Mouse (Mus musculus) layer of hippocampus, adult 9-10 months (tissue): Measurements from ENCODE around the gene 0610010K14Rik.

ENCODE experiments used
- DNase-seq: peaks from one replicate; pipeline ENCODE4 v3.0.0; 2022; ENCODE audit warnings: low spot score

The 0610010K14Rik gene

GRCm38 (mm10) chr11:70237457-70238167 lies at the start of gene 0610010K14Rik:
Gene 0610010K14Rik (minus strand): TSS chr11:70237914.
- DNase-seq = peak; percentile 80

DNA sequence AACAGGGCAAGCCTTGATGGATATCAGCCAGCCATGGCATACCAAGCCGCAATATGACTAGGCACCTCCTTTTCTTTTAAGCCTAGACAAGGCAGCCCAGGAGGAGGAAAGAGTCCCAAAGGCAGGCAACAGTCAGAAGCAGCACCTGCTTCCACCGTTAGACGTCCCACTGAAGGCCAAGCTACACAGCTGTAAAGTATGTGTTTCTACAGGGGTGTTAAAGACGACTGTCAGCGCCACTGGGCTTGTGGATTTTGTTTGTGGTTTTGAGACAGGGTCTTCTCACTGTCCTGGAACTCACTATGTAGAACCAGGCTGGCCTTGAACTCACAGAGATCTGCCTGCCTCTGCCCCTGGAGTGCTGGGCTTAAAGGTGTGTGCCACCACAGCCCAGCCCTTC lies 48.0 kb upstream of the 0610010K14Rik start:
- no peak for DNase-seq

DNA sequence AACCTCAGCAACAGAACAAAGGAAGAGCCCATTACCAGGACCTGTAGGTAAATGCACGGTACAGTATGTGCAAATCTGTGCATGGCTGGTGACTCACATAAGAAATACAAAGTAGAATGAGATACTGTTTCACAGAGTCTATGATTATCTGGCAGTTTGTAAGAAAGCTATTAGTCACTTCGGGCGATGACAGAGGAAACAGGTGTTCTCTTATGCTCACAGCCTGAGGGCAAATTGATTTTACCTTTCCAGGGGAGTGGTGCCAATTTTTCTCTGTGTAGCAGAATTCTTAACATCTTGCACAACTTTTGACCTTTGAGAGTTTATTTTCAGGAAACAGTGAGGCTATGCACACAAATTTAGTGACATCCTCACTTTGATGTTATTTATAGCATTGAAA lies 47.0 kb upstream of the 0610010K14Rik start:
- DNase-seq = no peak

DNA sequence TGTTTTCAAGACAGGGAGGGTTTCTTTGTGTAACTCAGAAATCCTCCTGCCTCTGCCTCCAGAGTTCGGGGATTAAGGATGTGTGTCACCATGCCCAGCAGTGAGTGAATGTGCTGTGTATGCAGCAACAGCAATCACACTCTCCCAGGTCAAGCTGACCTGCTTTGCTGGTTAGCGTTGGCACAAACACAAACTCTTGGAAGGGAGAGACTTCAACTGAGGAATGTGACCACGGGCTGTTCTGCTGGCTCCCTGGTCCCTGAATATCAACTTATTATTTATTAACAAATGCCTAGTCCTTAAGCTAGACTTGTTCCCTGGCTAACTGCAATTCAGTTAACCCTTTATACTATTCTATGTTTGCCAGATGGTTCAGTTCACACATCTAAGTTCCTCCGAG lies 46.0 kb upstream of the 0610010K14Rik start:
- no peak for DNase-seq

- DNase-seq = no peak
These were observed 42.7 kb upstream of the 0610010K14Rik start for GRCm38 (mm10) chr11:70280441-70280840.

GRCm38 (mm10) chr11:70278961-70279360 lies 41.2 kb upstream of the 0610010K14Rik start:
- DNase-seq = no peak

DNA sequence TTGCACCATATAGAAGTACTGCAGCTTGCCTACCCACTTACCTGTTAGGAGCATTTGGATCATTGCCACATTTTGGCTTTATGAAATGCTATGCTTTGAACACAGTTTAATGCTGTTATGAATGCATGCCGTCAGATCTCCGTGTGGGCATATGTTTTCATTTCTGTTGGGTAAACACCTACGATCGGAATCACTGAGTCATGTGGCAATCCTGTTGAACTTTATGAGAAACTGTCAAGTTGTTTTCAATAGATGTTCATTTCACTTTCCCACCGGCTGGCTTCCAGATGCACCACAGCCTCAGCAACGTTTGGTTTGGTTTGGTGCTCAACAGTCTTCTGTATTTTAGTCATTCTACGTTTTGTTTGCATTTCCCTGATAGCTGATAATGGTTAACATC lies 33.9 kb upstream of the 0610010K14Rik start:
- no peak for DNase-seq

DNA sequence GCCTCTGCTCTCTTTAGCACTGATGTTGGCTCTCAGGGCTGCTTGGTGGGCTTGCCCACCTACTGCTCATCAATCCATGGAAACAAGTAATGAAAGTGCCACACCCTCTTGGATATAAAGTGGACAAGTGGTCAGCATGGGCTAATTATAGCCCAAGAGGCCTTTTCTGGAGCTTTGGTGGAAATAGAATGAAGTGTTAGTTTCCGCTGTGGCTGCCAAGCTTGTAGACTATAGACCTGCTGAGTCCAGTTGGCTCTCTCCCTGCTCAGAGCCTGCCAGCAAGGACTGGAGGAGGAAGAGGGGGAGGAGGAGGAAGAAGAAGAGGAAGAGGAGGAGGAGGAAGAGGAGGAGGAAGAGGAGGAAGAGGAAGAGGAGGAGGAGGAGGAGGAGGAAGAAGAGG lies 28.7 kb upstream of the 0610010K14Rik start:
- DNase-seq = no peak

- DNase-seq = no peak
These were observed 28.1 kb upstream of the 0610010K14Rik start for GRCm38 (mm10) chr11:70265819-70266218.

DNA sequence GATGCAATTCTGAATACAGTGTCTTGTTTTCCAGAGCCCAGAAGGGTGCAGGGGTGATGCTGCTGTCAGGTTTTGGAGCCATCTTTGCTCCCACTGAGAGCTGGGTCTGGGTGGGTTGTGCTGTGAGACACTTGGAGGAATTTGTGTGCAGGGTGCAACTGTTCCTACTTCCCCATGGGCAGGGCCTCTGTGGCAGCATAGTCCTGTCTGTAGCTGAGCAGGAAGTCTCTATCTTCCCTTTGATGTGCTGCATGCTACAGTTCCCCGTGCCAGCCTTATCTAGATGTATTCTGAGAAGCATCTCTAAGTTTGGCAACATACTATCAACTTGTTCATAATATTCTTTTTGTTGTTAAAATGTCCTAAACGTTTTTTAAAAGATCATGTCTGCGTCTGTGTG lies 27.5 kb upstream of the 0610010K14Rik start:
- no peak for DNase-seq

- no peak for DNase-seq
These were observed 21.3 kb upstream of the 0610010K14Rik start for GRCm38 (mm10) chr11:70259035-70259434.

DNA sequence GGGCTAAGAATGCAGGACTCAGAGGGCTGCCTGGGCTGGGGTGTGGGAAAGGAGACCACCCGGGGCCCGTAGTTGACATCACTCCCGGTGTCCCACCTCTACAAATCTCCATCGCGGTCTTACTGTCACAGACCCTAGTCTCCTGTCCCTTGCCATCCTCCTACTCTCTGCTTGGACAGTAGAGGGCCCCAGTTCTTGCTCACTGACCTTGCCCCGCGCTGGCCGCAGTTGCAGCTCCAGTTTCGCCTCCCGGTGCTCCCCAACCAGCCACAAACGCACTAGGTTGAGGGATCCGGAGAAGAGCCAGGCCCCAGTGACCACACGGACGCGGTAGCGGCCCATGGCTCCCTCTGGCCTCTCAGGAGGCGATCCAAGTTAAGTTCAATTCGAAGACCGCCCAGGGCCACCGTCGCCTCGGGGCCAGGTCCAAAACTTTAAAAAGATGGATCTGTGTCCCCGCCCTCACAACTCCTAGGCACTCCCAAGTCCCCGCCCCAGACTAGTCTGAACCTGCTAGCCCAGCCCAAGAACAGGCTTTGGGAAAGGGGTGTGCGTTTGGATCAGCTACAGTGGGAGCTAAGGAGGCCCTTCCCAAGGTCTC lies 17.3 kb upstream of the 0610010K14Rik start, which contains the start of gene Alox12:
Gene Alox12, minus strand, starts transcription at position 423 of the 601 bp plus-strand sequence.
- DNase-seq = no peak

DNA sequence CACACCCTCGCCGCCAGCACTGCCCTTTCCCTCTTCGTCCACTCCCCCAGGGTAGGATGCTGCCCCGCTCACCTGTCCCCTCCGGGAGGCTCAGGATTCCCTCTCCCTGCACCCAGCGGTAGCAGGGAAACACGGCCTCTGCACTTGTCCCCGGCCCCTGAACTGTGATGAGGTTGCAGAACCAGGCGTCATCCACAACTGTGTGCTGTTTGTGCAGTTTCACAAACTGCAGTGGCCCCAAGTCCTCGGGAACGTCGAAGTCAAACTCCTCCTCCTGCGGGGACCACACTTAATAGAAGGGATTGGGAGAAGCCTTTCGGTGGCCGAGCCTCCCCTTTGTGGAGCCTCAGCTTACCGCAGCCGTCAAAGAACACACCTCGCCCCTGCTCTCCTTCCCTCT lies 16.6 kb upstream of the 0610010K14Rik start:
- no peak for DNase-seq

- DNase-seq = no peak
These were observed 14.1 kb upstream of the 0610010K14Rik start for GRCm38 (mm10) chr11:70251853-70252252.

GRCm38 (mm10) chr11:70250150-70250549 lies 12.4 kb upstream of the 0610010K14Rik start:
- DNase-seq = no peak

DNA sequence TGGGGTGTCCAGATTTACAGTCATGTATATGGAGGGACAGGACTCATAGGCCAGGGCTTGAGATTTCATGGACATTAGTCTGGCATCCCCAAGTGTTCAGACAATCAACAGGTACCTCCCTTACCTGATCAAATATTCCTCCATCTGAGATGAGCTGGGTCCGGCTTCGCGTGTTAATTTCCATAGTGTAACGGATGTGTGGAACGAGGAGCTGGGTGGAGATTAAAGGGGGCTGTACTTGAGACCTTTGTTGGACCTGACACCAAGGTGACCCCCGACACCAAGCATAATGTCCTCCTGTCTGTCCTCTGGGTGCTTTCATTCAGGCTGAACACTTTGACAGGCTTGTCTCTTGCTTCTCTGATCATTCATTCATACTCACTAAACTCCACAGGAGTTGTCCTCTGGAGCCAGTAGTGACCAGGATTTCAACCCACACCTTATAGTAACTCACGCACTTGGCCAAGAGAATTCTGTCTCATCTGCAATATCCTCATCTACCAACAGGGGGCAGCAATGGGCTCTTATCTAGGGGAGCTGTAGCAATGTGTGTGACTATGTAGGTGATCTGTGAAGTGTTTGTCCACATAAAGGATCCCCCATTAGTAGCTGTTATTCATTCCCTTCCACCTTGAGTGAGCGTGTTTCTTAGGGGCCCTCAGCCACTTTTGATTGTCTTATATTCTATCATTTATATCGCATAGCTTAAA lies 9.6 kb upstream of the 0610010K14Rik start:
- DNase-seq = no peak

GRCm38 (mm10) chr11:70242591-70242990 lies 4.9 kb upstream of the 0610010K14Rik start:
- no peak for DNase-seq

DNA sequence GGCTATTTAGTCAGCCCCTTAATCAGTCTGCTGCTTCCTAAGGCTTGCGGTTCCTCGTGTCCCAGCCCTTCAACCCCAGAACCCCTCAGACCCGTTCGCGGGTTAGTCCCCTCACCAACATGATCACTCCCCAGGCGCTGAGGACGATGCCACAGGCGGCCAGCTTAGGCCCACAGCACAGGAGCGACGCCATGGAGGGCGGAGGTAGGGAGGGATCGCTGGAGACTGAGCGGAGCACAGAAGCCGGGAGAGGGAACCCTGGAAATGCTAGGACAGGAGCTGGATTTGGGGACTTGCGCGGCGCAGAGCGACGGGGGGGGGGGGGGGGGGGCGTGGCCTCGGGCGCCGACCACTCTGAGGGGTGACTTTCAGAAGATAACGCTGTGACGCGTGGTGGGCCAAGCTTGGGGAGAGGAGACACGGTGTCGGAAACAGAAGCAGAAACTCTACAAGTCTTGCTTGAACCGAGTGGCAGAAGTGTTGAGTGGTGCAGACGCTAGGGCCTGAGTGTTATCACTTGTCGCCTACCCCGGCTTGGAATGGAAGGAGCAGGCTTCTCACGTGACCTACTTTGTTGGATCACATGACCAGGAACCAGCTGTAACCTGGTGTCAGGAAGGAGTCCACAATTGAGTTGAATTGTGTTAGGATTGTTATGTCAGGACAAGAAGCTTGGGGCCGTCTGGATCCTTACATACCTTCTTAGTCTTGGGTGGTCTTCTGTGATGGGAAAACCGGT lies 2.0 kb upstream of the 0610010K14Rik start, which contains the start of the genes Gm21988 and Rnasek:
Gene Gm21988, minus strand, starts transcription at position 290 of the 739 bp plus-strand sequence.
Gene Rnasek, minus strand, starts transcription at position 302 of the 739 bp plus-strand sequence.
- peak; percentile 93 for DNase-seq

DNA sequence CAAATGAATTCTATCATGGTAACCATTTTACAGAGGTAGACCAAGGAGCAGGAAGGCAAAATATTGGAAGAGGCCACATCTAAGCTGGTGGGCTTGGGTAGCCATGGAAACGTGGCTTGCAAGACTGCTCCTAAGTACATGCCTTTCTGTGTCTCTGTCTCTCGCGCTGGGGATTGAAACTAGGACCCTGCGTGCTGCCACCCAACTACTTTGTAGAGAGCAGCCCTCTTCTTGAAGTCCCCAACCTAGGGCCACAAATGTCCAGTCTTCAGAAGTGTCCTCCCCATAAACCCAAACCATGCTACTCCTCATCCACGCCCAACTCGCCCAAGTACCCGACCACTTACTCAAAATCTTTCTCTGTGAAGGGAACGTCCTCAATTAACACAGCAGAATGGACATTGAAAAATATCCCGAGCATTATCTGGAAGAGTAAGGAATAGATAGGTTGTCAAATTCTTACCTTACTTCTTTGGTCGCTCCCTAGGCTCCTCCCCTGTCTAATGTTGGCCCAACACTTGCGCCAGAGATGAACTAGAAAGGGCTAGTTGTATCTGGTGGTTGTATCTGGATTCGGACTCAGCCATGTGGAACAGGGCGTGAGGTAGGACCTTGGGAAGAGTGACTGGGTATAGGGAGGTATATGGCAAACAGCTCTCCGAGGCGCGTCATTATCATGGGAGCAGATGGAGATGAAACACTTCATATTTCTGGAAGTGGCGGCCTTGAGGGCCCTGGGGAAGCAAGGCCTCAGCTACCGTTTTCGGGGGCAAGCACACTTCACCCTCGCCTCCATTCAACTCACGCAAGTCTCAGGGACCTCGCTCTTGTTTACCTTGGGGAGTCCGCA lies 1.1 kb upstream of the 0610010K14Rik start:
- no peak for DNase-seq

GRCm38 (mm10) chr11:70236717-70237116 lies 997 bp downstream of the 0610010K14Rik start:
- no peak for DNase-seq

DNA sequence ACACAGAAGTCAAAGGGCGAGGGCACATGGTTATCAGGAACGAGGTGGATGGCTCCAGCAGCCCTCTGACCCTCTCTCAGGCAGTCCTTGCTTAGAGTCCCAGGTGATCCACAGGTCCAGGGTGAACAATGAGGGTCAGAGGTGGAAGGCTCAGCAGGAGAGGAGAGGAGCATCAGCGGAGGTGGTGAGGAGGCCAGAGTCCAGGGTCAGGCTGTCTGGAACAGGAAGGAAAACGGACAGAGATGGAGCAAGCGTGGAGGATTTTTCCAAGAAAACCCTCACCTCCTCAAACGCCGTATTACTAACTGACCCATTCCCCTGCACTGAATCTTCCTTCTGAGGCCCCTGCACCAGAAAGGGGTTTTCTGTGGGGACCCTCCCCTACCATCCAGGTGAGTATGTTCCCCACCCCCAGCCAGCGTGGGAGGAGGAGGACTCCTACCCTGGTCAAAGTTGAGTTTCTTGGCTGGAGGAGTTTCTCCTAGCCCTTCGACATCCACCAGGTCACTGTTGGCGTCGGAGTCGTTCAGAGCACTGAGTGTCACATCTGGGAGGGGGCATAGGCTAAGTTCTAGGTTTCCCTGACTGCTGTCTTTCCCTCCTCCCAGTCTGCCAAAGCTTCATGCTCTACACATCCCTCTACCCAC lies 2.3 kb downstream of the 0610010K14Rik start:
- no peak for DNase-seq
